Mouse (Mus musculus) layer of hippocampus, postnatal 10 days (tissue): Measurements from ENCODE around the gene Akr1c14. TPM values are rescaled to one million over a fixed set of nuclear protein-coding genes. Genes with fewer than 3 reads are reported as not detected.
A peak's percentile ranks its signal among the peaks of the same experiment; 100 is the strongest.
"Not testable (repeated sequence)": the region's sequence is repeated elsewhere in the genome, so short reads cannot be mapped to it uniquely, and the experiment has no call there.

Source experiments
- DNase-seq, 2 experiments: peaks; one replicate each; pipeline ENCODE4 v3.0.0; 2021; ENCODE audit warnings: low spot score in 2 of 2
- total RNA-seq, 2 experiments: library from RNA; stranded (reverse); gene quantifications; 2 replicates each; pipeline ENCODE4 v1.2.3; 2021

The Akr1c14 gene
- total RNA-seq, 2 experiments from 2014 or later = 1.5 to 2.5 TPM

- DNase-seq = no peak
Observed at GRCm38 (mm10) chr13:4119181-4119904, 70.5 kb downstream of the Akr1c14 start.

GRCm38 (mm10) chr13:4123146-4123545, 74.3 kb downstream of the Akr1c14 start:
- no peak for DNase-seq

GRCm38 (mm10) chr13:4124471-4124870, 75.7 kb downstream of the Akr1c14 start:
- not testable (repeated sequence) for DNase-seq

- DNase-seq = not testable (repeated sequence)
Observed at GRCm38 (mm10) chr13:4125846-4126245, 77.0 kb downstream of the Akr1c14 start.

- DNase-seq = peak; percentile 4 to 25
Observed at GRCm38 (mm10) chr13:4129100-4129499, 80.3 kb downstream of the Akr1c14 start.

GRCm38 (mm10) chr13:4131317-4131716, 82.5 kb downstream of the Akr1c14 start:
- DNase-seq = no peak

- DNase-seq = no peak
Observed at GRCm38 (mm10) chr13:4131721-4132120, 82.9 kb downstream of the Akr1c14 start.

- DNase-seq = no peak
Observed at GRCm38 (mm10) chr13:4133070-4133469, 84.3 kb downstream of the Akr1c14 start.

Other genes with a start within 250 kb of the Akr1c14 start
- not detected for gene Calml3, start 244.7 kb upstream of the Akr1c14 start, total RNA-seq
- gene Calm4, start 211.3 kb upstream of the Akr1c14 start, total RNA-seq = not detected
- not detected for gene Calm5, start 194.8 kb upstream of the Akr1c14 start, total RNA-seq
- 10 to 100 TPM; 21.4 to 24.0 TPM for gene Net1, start 130.8 kb upstream of the Akr1c14 start, total RNA-seq
- gene Tubal3, start 130.7 kb upstream of the Akr1c14 start, total RNA-seq = not detected
- gene Ucn3, start 103.7 kb upstream of the Akr1c14 start, total RNA-seq = not detected
- gene Akr1c18, start 101.6 kb downstream of the Akr1c14 start, total RNA-seq = 1 to 10 TPM; 1.4 to 1.8 TPM
- gene Akr1c13, start 142.1 kb downstream of the Akr1c14 start, total RNA-seq = under 1 TPM; 0.73 to 0.85 TPM
- gene Akr1c19, start 179.7 kb downstream of the Akr1c14 start, total RNA-seq = under 1 TPM; 0.37 to 0.80 TPM
- not detected for gene Akr1c12, start 230.4 kb downstream of the Akr1c14 start, total RNA-seq